Comparison of ENCODE assay signal across 14 mouse cellular contexts in the genomic region with DNA sequence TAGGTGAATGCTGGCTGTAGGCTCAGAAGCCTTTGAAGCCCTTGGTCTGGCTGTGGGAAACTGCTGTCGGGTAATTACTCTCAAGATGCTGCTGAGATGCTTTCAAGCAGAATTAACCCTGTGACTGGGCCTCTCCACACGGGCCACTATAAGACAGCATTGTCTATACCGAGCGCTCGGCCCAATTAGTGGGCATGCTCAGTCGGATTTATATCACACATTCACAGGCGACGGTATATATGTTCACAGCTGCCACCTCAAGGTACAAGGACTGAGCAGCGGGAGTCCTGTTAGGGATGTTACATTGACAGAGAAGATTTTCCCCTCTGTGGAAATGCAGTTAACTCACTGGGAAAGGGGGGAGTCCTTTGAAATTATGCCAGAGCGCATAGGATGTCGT.
DNase-seq lines count a peak whose midpoint lies in the region; ATAC-seq and TF ChIP-seq lines count a peak whose summit lies in the region.
"Had no signal": no experiment of that assay in that cellular context is flagged by ENCODE, and none has a peak within 500 bp of the region (broad histone marks: within the 10 kb centered on the region; RNA-seq: fewer than 3 reads in every experiment).

No protein-coding gene starts in this region.

- intact Hi-C loops in gastrocnemius, adult 2 months (cut with DNase I): no loop called here

- no peak overlapping the region for H3K9ac ChIP-seq in hindbrain, embryonic 11.5 days (ENCODE audit: low read depth, low read length)
- H3K9ac ChIP-seq in hindbrain, embryonic 13.5 days: no peak overlapping the region
- H3K9ac ChIP-seq in neural tube, embryonic 12.5 days: no peak overlapping the region
- H3K9ac ChIP-seq: limb, embryonic 13.5 days; lung, embryonic 14.5 days had no signal

- H3K4me2 ChIP-seq in hindbrain, embryonic 11.5 days (replicated peaks; ENCODE audit: low read depth, low read length): no peak overlapping the region
- H3K4me2 ChIP-seq in hindbrain, embryonic 13.5 days: no peak overlapping the region
- peak overlapping the region; percentile 23; the same call in 1 of the 2 replicates for H3K4me2 ChIP-seq in neural tube, embryonic 12.5 days (replicated peaks)
- H3K4me2 ChIP-seq: limb, embryonic 13.5 days; lung, embryonic 14.5 days had no signal

- no peak for TF ChIP-seq CTCF in gastrocnemius, adult 2 months (IDR thresholded peaks at IDR 0.05)

- WGBS in hindbrain, embryonic 11.5 days: 59% methylated on average over 11 of the region's 11 CpGs
- 39% methylated on average over 11 of the region's 11 CpGs for WGBS in hindbrain, embryonic 13.5 days
- 55% methylated on average over 11 of the region's 11 CpGs for WGBS in embryonic facial prominence, embryonic 10.5 days
- 51% methylated on average over 11 of the region's 11 CpGs for WGBS in limb, embryonic 10.5 days
- 20% methylated on average over 11 of the region's 11 CpGs for WGBS in neural tube, embryonic 12.5 days

- no peak overlapping the region for H3K4me3 ChIP-seq in hindbrain, embryonic 11.5 days (ENCODE audit: low read depth, low read length)
- no peak overlapping the region for H3K4me3 ChIP-seq in hindbrain, embryonic 13.5 days
- H3K4me3 ChIP-seq in embryonic facial prominence, embryonic 10.5 days: no peak overlapping the region
- no peak overlapping the region for H3K4me3 ChIP-seq in limb, embryonic 10.5 days
- no peak overlapping the region for H3K4me3 ChIP-seq in neural tube, embryonic 12.5 days
- H3K4me3 ChIP-seq in gastrocnemius, adult 2 months: no peak overlapping the region
- H3K4me3 ChIP-seq: limb, embryonic 13.5 days had no signal

- H3K27ac ChIP-seq in hindbrain, embryonic 11.5 days (ENCODE audit: low read depth, low read length): no peak overlapping the region
- H3K27ac ChIP-seq in hindbrain, embryonic 13.5 days: no peak overlapping the region
- H3K27ac ChIP-seq in embryonic facial prominence, embryonic 10.5 days (replicated peaks): peak overlapping the region; percentile 40; the same call in 1 of the 2 replicates
- H3K27ac ChIP-seq in limb, embryonic 10.5 days: peak overlapping the region; percentile 40; the same call in 1 of the 2 replicates
- H3K27ac ChIP-seq in neural tube, embryonic 12.5 days: no peak overlapping the region
- no peak overlapping the region for H3K27ac ChIP-seq in gastrocnemius, adult 2 months
- H3K27ac ChIP-seq: limb, embryonic 13.5 days had no signal

- H3K4me1 ChIP-seq in hindbrain, embryonic 11.5 days (replicated peaks; ENCODE audit: control insufficient read depth, insufficient read depth, low read length): no peaks in the 10 kb centered on the region
- peaks cover 6% of the 10 kb centered on the region for H3K4me1 ChIP-seq in hindbrain, embryonic 13.5 days (replicated peaks)
- peaks cover 48% of the 10 kb centered on the region for H3K4me1 ChIP-seq in embryonic facial prominence, embryonic 10.5 days
- H3K4me1 ChIP-seq in limb, embryonic 10.5 days: peaks cover 50% of the 10 kb centered on the region
- peaks cover 5% of the 10 kb centered on the region; the same call in 1 of the 2 replicates for H3K4me1 ChIP-seq in neural tube, embryonic 12.5 days

- H3K27me3 ChIP-seq in hindbrain, embryonic 11.5 days (ENCODE audit: control insufficient read depth, insufficient read depth, low read length): no peaks in the 10 kb centered on the region
- no peaks in the 10 kb centered on the region for H3K27me3 ChIP-seq in hindbrain, embryonic 13.5 days
- H3K27me3 ChIP-seq in embryonic facial prominence, embryonic 10.5 days (replicated peaks; ENCODE audit: low read depth, poor library complexity, severe bottlenecking): no peaks in the 10 kb centered on the region
- no peaks in the 10 kb centered on the region for H3K27me3 ChIP-seq in limb, embryonic 10.5 days (ENCODE audit: low read depth, poor library complexity, severe bottlenecking)
- no peaks in the 10 kb centered on the region for H3K27me3 ChIP-seq in neural tube, embryonic 12.5 days (replicated peaks)
- H3K27me3 ChIP-seq: limb, embryonic 13.5 days had no signal

- no peak for ATAC-seq in hindbrain, embryonic 11.5 days (ENCODE audit: low FRiP score)
- no peak for ATAC-seq in hindbrain, embryonic 13.5 days (ENCODE audit: low FRiP score)
- ATAC-seq in neural tube, embryonic 12.5 days (ENCODE audit: low FRiP score, low read depth): peak; percentile 41; the same call in 1 of the 2 replicates
- no peak for ATAC-seq in megakaryocyte progenitor cell, adult 5-6 weeks (replicated peaks; ENCODE audit: poor library complexity)
- ATAC-seq: inflammation-experienced regulatory T-cells, adult 6 months had no signal

- H3K9me3 ChIP-seq in hindbrain, embryonic 11.5 days (ENCODE audit: control insufficient read depth, low read length): no peaks in the 10 kb centered on the region
- H3K9me3 ChIP-seq in hindbrain, embryonic 13.5 days: no peaks in the 10 kb centered on the region
- H3K9me3 ChIP-seq in embryonic facial prominence, embryonic 10.5 days: no peaks in the 10 kb centered on the region
- H3K9me3 ChIP-seq in limb, embryonic 10.5 days (replicated peaks): no peaks in the 10 kb centered on the region
- no peaks in the 10 kb centered on the region for H3K9me3 ChIP-seq in neural tube, embryonic 12.5 days
- H3K9me3 ChIP-seq: limb, embryonic 13.5 days had no signal

- peak; percentile 9 for DNase-seq in hindbrain, embryonic 11.5 days (ENCODE audit: low spot score)
- peak; percentile 44 for DNase-seq in embryonic facial prominence, embryonic 10.5 days (ENCODE audit: low spot score)
- no peak for DNase-seq in limb, embryonic 10.5 days (ENCODE audit: low spot score)
- no peak for DNase-seq in gastrocnemius, adult 2 months
- no peak for DNase-seq in cerebellum, postnatal 14 days
- DNase-seq: adrenal gland, adult 8-10 months; gastrocnemius, postnatal 25 days; kidney, postnatal 10 days; lung, embryonic 14.5 days had no signal

- H3K36me3 ChIP-seq in hindbrain, embryonic 11.5 days (ENCODE audit: control insufficient read depth, insufficient read depth, low read length): no peaks in the 10 kb centered on the region
- H3K36me3 ChIP-seq in hindbrain, embryonic 13.5 days: no peaks in the 10 kb centered on the region
- no peaks in the 10 kb centered on the region for H3K36me3 ChIP-seq in embryonic facial prominence, embryonic 10.5 days (replicated peaks)
- H3K36me3 ChIP-seq in limb, embryonic 10.5 days: no peaks in the 10 kb centered on the region
- H3K36me3 ChIP-seq in neural tube, embryonic 12.5 days: no peaks in the 10 kb centered on the region
- H3K36me3 ChIP-seq: limb, embryonic 13.5 days had no signal

Comparison
In these comparisons a context has a peak if more than half of its experiments do, and no peak if none do; other contexts are left out.
1. DNase-seq: peak in hindbrain, embryonic 11.5 days (single experiment) and embryonic facial prominence, embryonic 10.5 days (single experiment); none in limb, embryonic 10.5 days (single experiment), gastrocnemius, adult 2 months (single experiment) and cerebellum, postnatal 14 days (0 of 2).
2. H3K27ac ChIP-seq: peak in embryonic facial prominence, embryonic 10.5 days (single experiment) and limb, embryonic 10.5 days (single experiment); none in hindbrain, embryonic 11.5 days (single experiment), hindbrain, embryonic 13.5 days (single experiment), neural tube, embryonic 12.5 days (single experiment) and gastrocnemius, adult 2 months (single experiment).